Mouse (Mus musculus): ENCODE measurements around the gene Gm45711. TPM values are rescaled to one million over a fixed set of nuclear protein-coding genes. Genes with fewer than 3 reads are reported as not detected.
"Not testable (repeated sequence)": the region's sequence is repeated elsewhere in the genome, so short reads cannot be mapped to it uniquely, and the experiment has no call there.

Gm45711 gene
- total and polyA plus RNA-seq, 2 experiments from 2014 or later = not detected

DNA sequence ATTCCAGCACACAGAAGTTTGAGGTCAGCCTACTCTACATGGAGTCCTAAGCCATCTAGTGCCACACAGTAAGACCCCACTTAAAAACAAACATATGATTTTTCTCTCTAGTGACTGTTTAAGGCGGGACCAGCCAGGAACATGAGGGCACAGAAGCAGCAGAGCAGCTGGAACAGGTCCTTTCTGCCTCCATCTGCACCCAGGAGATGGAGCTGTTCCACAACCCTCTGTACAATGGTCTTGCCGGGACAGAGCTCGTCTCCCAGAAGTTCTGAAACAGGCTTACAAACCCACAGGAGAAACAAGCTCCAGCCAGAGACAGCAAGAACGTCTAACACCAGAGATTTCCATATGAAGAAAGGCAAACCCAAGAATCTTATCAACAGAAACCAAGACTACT is 3.4 kb upstream of the Gm45711 start:
- DNase-seq = no peak
- Histone ChIP-seq H3K9me3 (ENCODE audit: low read length) (no peaks in the 10 kb centered on the region), H3K4me2 (ENCODE audit: low read depth) (no peak overlapping the region), H3K9ac (no peak overlapping the region), H3K36me3 (ENCODE audit: insufficient read depth) (no peaks in the 10 kb centered on the region), H3K27ac (ENCODE audit: low read depth, low read length) (no peak overlapping the region), H3K27me3 (ENCODE audit: insufficient read depth, low read length) (no peaks in the 10 kb centered on the region), H3K4me3 (ENCODE audit: low read depth, low read length) (no peak overlapping the region), H3K4me1 (ENCODE audit: insufficient read depth) (no peaks in the 10 kb centered on the region)
- ATAC-seq = no peak
- no peak for TF ChIP-seq CTCF (IDR thresholded peaks at IDR 0.05; ENCODE audit: low read depth)
- WGBS = 77% methylated on average over 4 of the region's 4 CpGs

DNA sequence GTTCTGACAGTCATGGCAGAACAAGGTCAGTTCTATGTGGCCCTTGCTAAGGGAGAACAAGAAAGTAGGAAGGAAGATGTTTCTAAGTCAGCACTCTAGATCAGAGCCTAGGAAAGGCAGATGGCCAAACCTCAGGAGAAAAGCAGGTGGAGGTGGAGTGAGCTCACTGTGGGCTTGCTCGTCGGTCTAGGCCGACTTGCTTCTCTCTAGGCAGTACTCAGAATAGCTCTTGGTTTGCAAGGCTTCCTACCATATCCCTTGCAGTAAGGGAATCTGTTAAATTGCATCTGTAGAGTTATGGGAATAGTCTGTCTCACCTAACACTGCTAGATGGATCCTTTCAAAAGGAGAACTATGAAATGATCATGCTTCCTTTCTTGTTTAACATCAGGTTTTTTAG is 2.1 kb upstream of the Gm45711 start:
- not testable (repeated sequence) for H3K9ac ChIP-seq; H3K4me1 ChIP-seq (ENCODE audit: insufficient read depth); H3K27ac ChIP-seq (ENCODE audit: low read depth, low read length); H3K27me3 ChIP-seq (ENCODE audit: insufficient read depth, low read length); H3K36me3 ChIP-seq (ENCODE audit: insufficient read depth); DNase-seq; H3K4me2 ChIP-seq (ENCODE audit: low read depth); H3K9me3 ChIP-seq (ENCODE audit: low read length); ATAC-seq; H3K4me3 ChIP-seq (ENCODE audit: low read depth, low read length)
- 93% methylated on average over 3 of the region's 3 CpGs for WGBS

DNA sequence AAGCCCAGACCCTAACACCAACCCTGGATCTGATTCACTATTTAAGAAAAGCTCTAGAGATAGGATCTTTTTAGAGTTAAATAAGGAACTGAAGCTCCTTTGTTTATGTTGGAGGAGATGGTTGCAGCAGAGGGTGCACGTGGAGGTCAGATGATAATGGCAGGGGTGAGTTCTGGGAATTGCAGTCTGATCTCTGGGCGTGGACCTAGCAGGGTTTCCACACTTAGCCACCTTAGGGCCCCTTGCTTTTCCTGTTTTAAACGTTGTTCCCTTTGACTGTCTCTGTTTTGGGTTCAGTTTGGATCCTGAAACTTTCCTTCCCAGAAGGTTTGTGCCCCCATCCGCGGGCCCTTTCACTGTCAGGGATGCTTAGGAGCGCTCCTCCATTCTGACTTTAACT is 1.5 kb downstream of the Gm45711 start:
- not testable (repeated sequence) for DNase-seq; ATAC-seq; H3K27me3 ChIP-seq (ENCODE audit: insufficient read depth, low read length); H3K4me3 ChIP-seq (ENCODE audit: low read depth, low read length); H3K27ac ChIP-seq (ENCODE audit: low read depth, low read length); H3K9me3 ChIP-seq (ENCODE audit: low read length); H3K9ac ChIP-seq; H3K4me2 ChIP-seq (ENCODE audit: low read depth); H3K36me3 ChIP-seq (ENCODE audit: insufficient read depth); H3K4me1 ChIP-seq (ENCODE audit: insufficient read depth)
- 82% methylated on average over 6 of the region's 6 CpGs for WGBS

DNA sequence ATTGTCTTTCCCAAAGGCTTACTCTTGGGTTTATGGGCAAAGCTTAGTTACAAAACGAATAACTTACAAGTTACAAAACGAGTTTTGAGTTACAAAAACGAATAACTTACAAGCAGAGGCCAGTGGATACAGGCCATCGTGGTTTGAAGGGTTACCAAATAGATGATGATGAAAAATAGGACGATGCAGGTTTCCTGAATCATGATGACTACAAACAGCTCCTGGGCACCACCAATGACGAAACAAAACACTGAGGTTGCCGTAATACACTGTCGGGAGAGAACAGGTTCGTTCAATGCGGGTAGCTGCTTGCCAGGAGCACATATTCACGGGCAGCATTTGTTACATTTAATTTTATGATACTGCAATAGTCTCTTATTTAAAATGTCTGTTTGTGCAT is 4.9 kb downstream of the Gm45711 start:
- H3K36me3 ChIP-seq (ENCODE audit: insufficient read depth) = no peaks in the 10 kb centered on the region
- WGBS = 87% methylated on average over 11 of the region's 11 CpGs
- no peaks in the 10 kb centered on the region for H3K4me1 ChIP-seq (ENCODE audit: insufficient read depth)
- no peak overlapping the region for H3K9ac ChIP-seq
- no peak overlapping the region for H3K4me3 ChIP-seq (ENCODE audit: low read depth, low read length)
- no peak overlapping the region for H3K4me2 ChIP-seq (ENCODE audit: low read depth)
- no peak for ATAC-seq
- no peak overlapping the region for H3K27ac ChIP-seq (ENCODE audit: low read depth, low read length)
- H3K9me3 ChIP-seq (ENCODE audit: low read length) = no peaks in the 10 kb centered on the region
- H3K27me3 ChIP-seq (ENCODE audit: insufficient read depth, low read length) = no peaks in the 10 kb centered on the region
- DNase-seq = no peak
- TF ChIP-seq CTCF (IDR thresholded peaks at IDR 0.05; ENCODE audit: low read depth) = no peak

DNA sequence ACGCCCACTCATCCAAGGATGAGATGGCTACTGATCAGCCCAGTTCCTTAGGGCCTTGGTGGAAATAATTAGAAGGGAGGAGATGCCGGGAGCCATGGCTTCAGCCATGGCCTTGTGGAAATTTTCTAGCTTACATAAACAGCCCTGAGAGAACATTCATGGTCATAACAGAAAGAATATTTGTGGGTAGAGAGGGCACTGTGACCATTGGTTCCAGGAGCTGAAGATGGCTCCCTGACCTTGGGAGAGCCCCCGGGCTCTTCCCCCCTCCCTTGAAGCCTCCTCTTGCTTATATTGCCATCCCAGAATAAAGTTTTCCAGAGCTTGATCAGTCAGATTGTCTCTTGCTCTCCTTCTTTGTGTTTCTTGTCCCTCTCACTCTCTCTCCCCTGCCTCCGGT is 7.3 kb downstream of the Gm45711 start:
- not testable (repeated sequence) for H3K4me1 ChIP-seq (ENCODE audit: insufficient read depth); DNase-seq; H3K9me3 ChIP-seq (ENCODE audit: low read length); H3K4me3 ChIP-seq (ENCODE audit: low read depth, low read length); H3K9ac ChIP-seq; H3K27me3 ChIP-seq (ENCODE audit: insufficient read depth, low read length); H3K4me2 ChIP-seq (ENCODE audit: low read depth); H3K36me3 ChIP-seq (ENCODE audit: insufficient read depth); H3K27ac ChIP-seq (ENCODE audit: low read depth, low read length); ATAC-seq
- WGBS = 98% methylated on average over 4 of the region's 4 CpGs

GRCm38 (mm10) chr8:104301577-104301976 is 8.3 kb downstream of the Gm45711 start:
- DNase-seq (peak; percentile 49), ATAC-seq (peak; percentile 91)
- WGBS = 4% methylated on average over 3 of the region's 3 CpGs
- not testable (repeated sequence) for H3K27me3 ChIP-seq (ENCODE audit: insufficient read depth, low read length); H3K4me1 ChIP-seq (ENCODE audit: insufficient read depth); H3K9me3 ChIP-seq (ENCODE audit: low read length); H3K9ac ChIP-seq; H3K4me3 ChIP-seq (ENCODE audit: low read depth, low read length); H3K27ac ChIP-seq (ENCODE audit: low read depth, low read length); H3K4me2 ChIP-seq (ENCODE audit: low read depth); H3K36me3 ChIP-seq (ENCODE audit: insufficient read depth)

DNA sequence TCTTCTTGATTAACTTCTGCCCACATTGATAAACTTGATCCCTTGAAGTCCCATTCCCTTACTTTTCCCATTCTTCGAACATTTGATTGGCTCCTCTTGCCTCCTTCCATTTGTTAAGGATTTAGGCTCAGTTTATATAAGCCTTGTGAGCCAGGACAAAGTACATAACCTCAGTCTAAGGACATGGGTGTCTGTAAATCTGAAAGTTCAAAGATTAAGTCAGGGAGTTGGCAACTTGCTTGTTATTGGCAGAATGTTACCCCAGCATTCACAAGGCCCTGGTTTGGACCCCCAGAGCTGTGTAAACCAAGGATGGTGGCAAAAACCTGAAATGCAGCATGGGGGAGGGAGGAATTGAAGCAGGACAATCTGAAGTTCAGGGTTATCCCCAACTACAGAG is 15.5 kb downstream of the Gm45711 start:
- Histone ChIP-seq H3K36me3 (ENCODE audit: insufficient read depth) (no peaks in the 10 kb centered on the region), H3K4me1 (ENCODE audit: insufficient read depth) (no peaks in the 10 kb centered on the region), H3K27ac (ENCODE audit: low read depth, low read length) (no peak overlapping the region), H3K4me3 (ENCODE audit: low read depth, low read length) (no peak overlapping the region), H3K27me3 (ENCODE audit: insufficient read depth, low read length) (no peaks in the 10 kb centered on the region), H3K4me2 (ENCODE audit: low read depth) (no peak overlapping the region), H3K9me3 (ENCODE audit: low read length) (no peaks in the 10 kb centered on the region), H3K9ac (no peak overlapping the region)
- ATAC-seq (no peak), DNase-seq (no peak)
- no peak for TF ChIP-seq CTCF (IDR thresholded peaks at IDR 0.05; ENCODE audit: low read depth)
- WGBS = 94% methylated on average over 1 of the region's 1 CpGs

- 91% methylated on average over 11 of the region's 12 CpGs for WGBS
- not testable (repeated sequence) for H3K4me3 ChIP-seq (ENCODE audit: low read depth, low read length); H3K9ac ChIP-seq; H3K4me2 ChIP-seq (ENCODE audit: low read depth); H3K27ac ChIP-seq (ENCODE audit: low read depth, low read length); H3K4me1 ChIP-seq (ENCODE audit: insufficient read depth); H3K9me3 ChIP-seq (ENCODE audit: low read length); H3K27me3 ChIP-seq (ENCODE audit: insufficient read depth, low read length); DNase-seq; H3K36me3 ChIP-seq (ENCODE audit: insufficient read depth); ATAC-seq
Measured at GRCm38 (mm10) chr8:104293081-104293480, 16.8 kb downstream of the Gm45711 start, which contains the start of gene Cmtm2a. Cmtm2a (minus strand) TSS chr8:104293181.

Measured in forebrain, postnatal 0 days (tissue).